Mouse (Mus musculus): ENCODE data around the gene Gcgr. TPM values are rescaled to one million over a fixed set of nuclear protein-coding genes. Genes with fewer than 3 reads are reported as not detected.
A peak's percentile ranks its signal among the peaks of the same experiment; 100 is the strongest.

Gcgr gene
- polyA plus RNA-seq, 1 experiment from 2014 or later: 20.7 TPM

GRCm38 (mm10) chr11:120522581-120522980 lies 7.9 kb upstream of the Gcgr start:
- WGBS (ENCODE audit: insufficient replicate concordance): 69% methylated on average over 8 of the region's 8 CpGs
- H3K4me1 ChIP-seq (ENCODE audit: control insufficient read depth, low read depth, low read length): peaks cover 28% of the 10 kb centered on the region
- H3K4me3 ChIP-seq (ENCODE audit: low read depth, low read length): no peak overlapping the region
- no peaks in the 10 kb centered on the region for H3K36me3 ChIP-seq (ENCODE audit: control insufficient read depth, insufficient read depth)
- no peaks in the 10 kb centered on the region for H3K9me3 ChIP-seq (replicated peaks; ENCODE audit: control insufficient read depth, low read length)
- no peak overlapping the region for H3K4me2 ChIP-seq (ENCODE audit: low read depth, low read length)
- no peak overlapping the region for H3K27ac ChIP-seq (ENCODE audit: low read length)
- no peak for ATAC-seq (ENCODE audit: low read depth)
- no peak overlapping the region for H3K9ac ChIP-seq (ENCODE audit: low read depth, low read length)
- no peaks in the 10 kb centered on the region for H3K27me3 ChIP-seq (ENCODE audit: control insufficient read depth, insufficient read depth, low read depth, low read length)

GRCm38 (mm10) chr11:120525959-120526358 lies 4.5 kb upstream of the Gcgr start:
- Histone ChIP-seq H3K9ac (ENCODE audit: low read depth, low read length) (no peak overlapping the region), H3K9me3 (replicated peaks; ENCODE audit: control insufficient read depth, low read length) (no peaks in the 10 kb centered on the region), H3K27ac (ENCODE audit: low read length) (no peak overlapping the region), H3K27me3 (ENCODE audit: control insufficient read depth, insufficient read depth, low read depth, low read length) (peaks cover 27% of the 10 kb centered on the region), H3K4me1 (ENCODE audit: control insufficient read depth, low read depth, low read length) (peaks cover 13% of the 10 kb centered on the region), H3K36me3 (ENCODE audit: control insufficient read depth, insufficient read depth) (no peaks in the 10 kb centered on the region), H3K4me3 (ENCODE audit: low read depth, low read length) (no peak overlapping the region), H3K4me2 (ENCODE audit: low read depth, low read length) (no peak overlapping the region)
- ATAC-seq (ENCODE audit: low read depth): no peak
- WGBS (ENCODE audit: insufficient replicate concordance): 53% methylated on average over 2 of the region's 2 CpGs

- H3K9ac ChIP-seq (ENCODE audit: low read depth, low read length): no peak overlapping the region
- H3K36me3 ChIP-seq (ENCODE audit: control insufficient read depth, insufficient read depth): no peaks in the 10 kb centered on the region
- H3K4me1 ChIP-seq (ENCODE audit: control insufficient read depth, low read depth, low read length): peaks cover 10% of the 10 kb centered on the region
- H3K4me2 ChIP-seq (ENCODE audit: low read depth, low read length): no peak overlapping the region
- H3K27ac ChIP-seq (ENCODE audit: low read length): no peak overlapping the region
- ATAC-seq (ENCODE audit: low read depth): no peak
- H3K9me3 ChIP-seq (replicated peaks; ENCODE audit: control insufficient read depth, low read length): no peaks in the 10 kb centered on the region
- no peak overlapping the region for H3K4me3 ChIP-seq (ENCODE audit: low read depth, low read length)
- 36% methylated on average over 9 of the region's 9 CpGs for WGBS (ENCODE audit: insufficient replicate concordance)
- peaks cover 46% of the 10 kb centered on the region for H3K27me3 ChIP-seq (ENCODE audit: control insufficient read depth, insufficient read depth, low read depth, low read length)
These were observed 2.7 kb upstream of the Gcgr start for GRCm38 (mm10) chr11:120527690-120528354.

GRCm38 (mm10) chr11:120528903-120529302 lies 1.6 kb upstream of the Gcgr start:
- ATAC-seq (ENCODE audit: low read depth): peak; percentile 57
- Histone ChIP-seq H3K27me3 (ENCODE audit: control insufficient read depth, insufficient read depth, low read depth, low read length) (peaks cover 50% of the 10 kb centered on the region), H3K9ac (ENCODE audit: low read depth, low read length) (no peak overlapping the region)

GRCm38 (mm10) chr11:120531646-120532045 lies 1.1 kb downstream of the Gcgr start:
- Histone ChIP-seq H3K27ac (ENCODE audit: low read length) (no peak overlapping the region), H3K4me2 (ENCODE audit: low read depth, low read length) (peak overlapping the region; percentile 54), H3K36me3 (ENCODE audit: control insufficient read depth, insufficient read depth) (no peaks in the 10 kb centered on the region), H3K4me3 (ENCODE audit: low read depth, low read length) (peak overlapping the region; percentile 57), H3K27me3 (ENCODE audit: control insufficient read depth, insufficient read depth, low read depth, low read length) (peaks cover 50% of the 10 kb centered on the region), H3K4me1 (ENCODE audit: control insufficient read depth, low read depth, low read length) (peaks cover 10% of the 10 kb centered on the region), H3K9ac (ENCODE audit: low read depth, low read length) (no peak overlapping the region), H3K9me3 (replicated peaks; ENCODE audit: control insufficient read depth, low read length) (no peaks in the 10 kb centered on the region)
- ATAC-seq (ENCODE audit: low read depth): no peak
- 23% methylated on average over 9 of the region's 9 CpGs for WGBS (ENCODE audit: insufficient replicate concordance)

More at GRCm38 (mm10) chr11:120528903-120529302, 1.6 kb upstream of the Gcgr start:
- Histone ChIP-seq H3K4me3 (ENCODE audit: low read depth, low read length) (no peak overlapping the region), H3K27ac (ENCODE audit: low read length) (peak overlapping the region; percentile 72), H3K4me2 (ENCODE audit: low read depth, low read length) (no peak overlapping the region), H3K4me1 (ENCODE audit: control insufficient read depth, low read depth, low read length) (peaks cover 10% of the 10 kb centered on the region), H3K36me3 (ENCODE audit: control insufficient read depth, insufficient read depth) (no peaks in the 10 kb centered on the region), H3K9me3 (replicated peaks; ENCODE audit: control insufficient read depth, low read length) (no peaks in the 10 kb centered on the region)
- 57% methylated on average over 4 of the region's 4 CpGs for WGBS (ENCODE audit: insufficient replicate concordance)

GRCm38 (mm10) chr11:120534093-120534492 lies 3.6 kb downstream of the Gcgr start:
- peaks cover 42% of the 10 kb centered on the region for H3K27me3 ChIP-seq (ENCODE audit: control insufficient read depth, insufficient read depth, low read depth, low read length)
- H3K9ac ChIP-seq (ENCODE audit: low read depth, low read length): no peak overlapping the region
- H3K9me3 ChIP-seq (replicated peaks; ENCODE audit: control insufficient read depth, low read length): no peaks in the 10 kb centered on the region
- H3K4me3 ChIP-seq (ENCODE audit: low read depth, low read length): no peak overlapping the region
- peaks cover 6% of the 10 kb centered on the region for H3K4me1 ChIP-seq (ENCODE audit: control insufficient read depth, low read depth, low read length)
- 66% methylated on average over 8 of the region's 8 CpGs for WGBS (ENCODE audit: insufficient replicate concordance)
- no peaks in the 10 kb centered on the region for H3K36me3 ChIP-seq (ENCODE audit: control insufficient read depth, insufficient read depth)
- no peak for ATAC-seq (ENCODE audit: low read depth)
- H3K4me2 ChIP-seq (ENCODE audit: low read depth, low read length): no peak overlapping the region
- no peak overlapping the region for H3K27ac ChIP-seq (ENCODE audit: low read length)

DNA sequence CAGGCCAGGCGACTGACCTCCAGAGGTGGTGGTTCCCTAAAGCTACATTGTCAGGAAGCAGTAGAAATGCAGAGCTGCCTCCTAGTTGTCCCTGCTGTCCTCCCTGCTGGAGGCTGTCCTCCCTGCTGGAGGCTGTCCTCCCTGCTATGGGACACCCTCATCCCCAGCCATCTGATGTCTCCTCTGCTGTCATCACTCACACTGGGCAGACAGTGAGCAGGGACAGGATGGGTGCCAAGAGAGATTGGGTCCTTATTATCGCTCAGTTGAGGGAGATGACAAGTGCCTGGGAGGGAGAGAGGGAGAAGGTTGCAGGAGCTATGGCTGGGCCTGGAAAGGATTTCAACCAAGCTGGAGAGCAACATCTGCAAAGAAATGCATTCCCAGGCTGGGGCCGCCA lies 4.6 kb downstream of the Gcgr start:
- no peak for ATAC-seq (ENCODE audit: low read depth)
- WGBS (ENCODE audit: insufficient replicate concordance): 52% methylated on average over 3 of the region's 3 CpGs
- H3K27ac ChIP-seq (ENCODE audit: low read length): no peak overlapping the region
- H3K4me2 ChIP-seq (ENCODE audit: low read depth, low read length): no peak overlapping the region
- H3K9me3 ChIP-seq (replicated peaks; ENCODE audit: control insufficient read depth, low read length): no peaks in the 10 kb centered on the region
- no peak overlapping the region for H3K9ac ChIP-seq (ENCODE audit: low read depth, low read length)
- H3K36me3 ChIP-seq (ENCODE audit: control insufficient read depth, insufficient read depth): no peaks in the 10 kb centered on the region
- H3K4me3 ChIP-seq (ENCODE audit: low read depth, low read length): no peak overlapping the region
- H3K27me3 ChIP-seq (ENCODE audit: control insufficient read depth, insufficient read depth, low read depth, low read length): peaks cover 31% of the 10 kb centered on the region
- peaks cover 15% of the 10 kb centered on the region for H3K4me1 ChIP-seq (ENCODE audit: control insufficient read depth, low read depth, low read length)

- ATAC-seq (ENCODE audit: low read depth): no peak
These were observed 5.3 kb downstream of the Gcgr start for GRCm38 (mm10) chr11:120535804-120536203.

GRCm38 (mm10) chr11:120538485-120538884 lies 8.0 kb downstream of the Gcgr start:
- no peak overlapping the region for H3K9ac ChIP-seq (ENCODE audit: low read depth, low read length)
- H3K27ac ChIP-seq (ENCODE audit: low read length): peak overlapping the region; percentile 47
- H3K4me3 ChIP-seq (ENCODE audit: low read depth, low read length): no peak overlapping the region
- WGBS (ENCODE audit: insufficient replicate concordance): 61% methylated on average over 3 of the region's 3 CpGs
- no peaks in the 10 kb centered on the region for H3K27me3 ChIP-seq (ENCODE audit: control insufficient read depth, insufficient read depth, low read depth, low read length)
- H3K4me1 ChIP-seq (ENCODE audit: control insufficient read depth, low read depth, low read length): peaks cover 15% of the 10 kb centered on the region
- no peaks in the 10 kb centered on the region for H3K36me3 ChIP-seq (ENCODE audit: control insufficient read depth, insufficient read depth)
- no peak overlapping the region for H3K4me2 ChIP-seq (ENCODE audit: low read depth, low read length)
- no peaks in the 10 kb centered on the region for H3K9me3 ChIP-seq (replicated peaks; ENCODE audit: control insufficient read depth, low read length)
- no peak for ATAC-seq (ENCODE audit: low read depth)

More at GRCm38 (mm10) chr11:120535804-120536203, 5.3 kb downstream of the Gcgr start:
- Histone ChIP-seq H3K4me1 (ENCODE audit: control insufficient read depth, low read depth, low read length) (peaks cover 15% of the 10 kb centered on the region), H3K4me3 (ENCODE audit: low read depth, low read length) (no peak overlapping the region), H3K4me2 (ENCODE audit: low read depth, low read length) (no peak overlapping the region), H3K27me3 (ENCODE audit: control insufficient read depth, insufficient read depth, low read depth, low read length) (peaks cover 25% of the 10 kb centered on the region), H3K36me3 (ENCODE audit: control insufficient read depth, insufficient read depth) (no peaks in the 10 kb centered on the region), H3K9ac (ENCODE audit: low read depth, low read length) (no peak overlapping the region), H3K9me3 (replicated peaks; ENCODE audit: control insufficient read depth, low read length) (no peaks in the 10 kb centered on the region), H3K27ac (ENCODE audit: low read length) (no peak overlapping the region)
- 57% methylated on average over 3 of the region's 3 CpGs for WGBS (ENCODE audit: insufficient replicate concordance)
